Mouse (Mus musculus) myocyte (in vitro differentiated cells): ENCODE data around the gene Rpl14. TPM values are rescaled to one million over a fixed set of nuclear protein-coding genes. Genes with fewer than 3 reads are reported as not detected.

Experiments used
- H3K27me3 ChIP-seq: one replicate; pipeline ENCODE4 v1.6.1; 2011; ENCODE audit not compliant: control insufficient read depth, insufficient read depth, insufficient read length
- H3K36me3 ChIP-seq: one replicate; pipeline ENCODE4 v1.6.1; 2011; ENCODE audit not compliant: control insufficient read depth, insufficient read depth
- H3K4me2 ChIP-seq: one replicate; pipeline ENCODE4 v1.6.1; 2011; ENCODE audit warnings: low read depth, control low read depth
- H3K4me3 ChIP-seq: one replicate; pipeline ENCODE4 v1.5.1; 2011; ENCODE audit warnings: mild to moderate bottlenecking, control low read depth, moderate library complexity
- H3K79me2 ChIP-seq: one replicate; pipeline ENCODE4 v1.6.1; 2011; ENCODE audit not compliant: control insufficient read depth, insufficient read depth
- H3ac ChIP-seq: one replicate; pipeline ENCODE4 v1.6.1; 2011; ENCODE audit not compliant: control insufficient read depth, insufficient read length
- CEBPB ChIP-seq: IDR thresholded peaks from 2 replicates; pipeline ENCODE4 v1.6.1; 2011; ENCODE audit warnings: mild to moderate bottlenecking, moderate library complexity; ENCODE audit not compliant: poor library complexity, insufficient read depth, severe bottlenecking
- E2F4 ChIP-seq: IDR thresholded peaks from one replicate; pipeline ENCODE4 v1.6.1; 2011; ENCODE audit warnings: mild to moderate bottlenecking, control low read depth, moderate library complexity; ENCODE audit not compliant: insufficient read depth
- MAX ChIP-seq: IDR thresholded peaks from one replicate; pipeline ENCODE4 v1.6.1; 2011; ENCODE audit warnings: low read depth, mild to moderate bottlenecking, control low read depth
- MYOD1 ChIP-seq, 3 experiments: IDR thresholded peaks; one replicate each; pipeline ENCODE4 v1.6.1; 2011; ENCODE audit warnings: control low read depth in 2 of 3, low read depth in 2 of 3, mild to moderate bottlenecking in 2 of 3, moderate library complexity in 1 of 3; ENCODE audit not compliant: insufficient read length in 2 of 3, control insufficient read depth in 1 of 3
- MYOG ChIP-seq, 3 experiments: IDR thresholded peaks; one replicate each; pipeline ENCODE4 v1.6.1; 2011; ENCODE audit warnings: control low read depth in 2 of 3, low read depth in 2 of 3, mild to moderate bottlenecking in 2 of 3; ENCODE audit not compliant: insufficient read length in 2 of 3, control insufficient read depth in 1 of 3, insufficient read depth in 1 of 3
- POLR2A ChIP-seq: IDR thresholded peaks from one replicate; pipeline ENCODE4 v1.6.1; 2011; ENCODE audit warnings: low read depth, mild to moderate bottlenecking, control low read depth, moderate library complexity; ENCODE audit not compliant: insufficient read length
- POLR2AphosphoS2 ChIP-seq: IDR thresholded peaks from one replicate; pipeline ENCODE4 v1.6.1; 2011; ENCODE audit warnings: low read depth, control low read depth; ENCODE audit not compliant: insufficient read length
- REST ChIP-seq: IDR thresholded peaks from one replicate; pipeline ENCODE4 v1.6.1; 2011; ENCODE audit warnings: mild to moderate bottlenecking, control low read depth, moderate library complexity; ENCODE audit not compliant: insufficient read depth, insufficient read length
- SRF ChIP-seq: IDR thresholded peaks from one replicate; pipeline ENCODE4 v1.6.1; 2011; ENCODE audit warnings: low read depth; ENCODE audit not compliant: control insufficient read depth, insufficient read length
- TCF12 ChIP-seq: IDR thresholded peaks from one replicate; pipeline ENCODE4 v1.6.1; 2011; ENCODE audit warnings: mild to moderate bottlenecking, control low read depth; ENCODE audit not compliant: poor library complexity, insufficient read depth, severe bottlenecking
- TCF3 ChIP-seq: IDR thresholded peaks from one replicate; pipeline ENCODE4 v1.6.1; 2011; ENCODE audit warnings: low read depth, control low read depth; ENCODE audit not compliant: insufficient read length
- USF1 ChIP-seq: IDR thresholded peaks from one replicate; pipeline ENCODE4 v1.6.1; 2011; ENCODE audit warnings: low read depth, mild to moderate bottlenecking, control low read depth, moderate library complexity
- polyA plus RNA-seq: library from polyadenylated mRNA; unstranded; fragments of >200 nt; fragmentation: generic; extraction: Trizol; gene quantifications from one replicate; pipeline ENCODE4 v1.2.1, GENCODE M21; 2012; ENCODE audit warnings: missing spikeins

The Rpl14 gene
- polyA plus RNA-seq, 1 experiment, result 1,509 TPM

GRCm38 (mm10) chr9:120571593-120572385, 545 bp downstream of the Rpl14 start:
- H3ac ChIP-seq, result peak overlapping the region; percentile 71
- H3K4me3 ChIP-seq, result peak overlapping the region; percentile 86
- H3K79me2 ChIP-seq, result peaks cover 23% of the 10 kb centered on the region
- H3K27me3 ChIP-seq, result no peaks in the 10 kb centered on the region
- TF ChIP-seq CEBPB (no peak), POLR2AphosphoS2 (no peak), MYOD1 (IDR thresholded peaks at IDR 0.05; ENCODE audit: control insufficient read depth in 1 of 3, insufficient read length in 2 of 3, low read depth in 2 of 3) (peak in 1 of 3 experiments; percentile 37), MYOG (IDR thresholded peaks at IDR 0.05; ENCODE audit: control insufficient read depth in 1 of 3, insufficient read depth in 1 of 3, insufficient read length in 2 of 3, low read depth in 2 of 3) (no peak), POLR2A (no peak), TCF12 (no peak), REST (no peak), TCF3 (no peak)
- H3K36me3 ChIP-seq, result peaks cover 35% of the 10 kb centered on the region
- peak overlapping the region; percentile 98 for H3K4me2 ChIP-seq

GRCm38 (mm10) chr9:120575748-120576661, 4.8 kb downstream of the Rpl14 start:
- Histone ChIP-seq H3ac (no peak overlapping the region), H3K4me2 (no peak overlapping the region), H3K36me3 (peaks cover 35% of the 10 kb centered on the region), H3K4me3 (no peak overlapping the region), H3K27me3 (no peaks in the 10 kb centered on the region), H3K79me2 (peaks cover 23% of the 10 kb centered on the region)
- TF ChIP-seq E2F4 (no peak), POLR2AphosphoS2 (peak; percentile 48), MAX (no peak), REST (no peak), MYOD1 (IDR thresholded peaks at IDR 0.05; ENCODE audit: control insufficient read depth in 1 of 3, insufficient read length in 2 of 3, low read depth in 2 of 3) (no peak), TCF12 (no peak)

- peaks cover 35% of the 10 kb centered on the region for H3K36me3 ChIP-seq
- H3K4me3 ChIP-seq, result peak overlapping the region; percentile 19
- H3K79me2 ChIP-seq, result peaks cover 20% of the 10 kb centered on the region
- no peaks in the 10 kb centered on the region for H3K27me3 ChIP-seq
- H3ac ChIP-seq, result no peak overlapping the region
- TF ChIP-seq TCF3 (no peak), SRF (no peak), POLR2AphosphoS2 (no peak), TCF12 (no peak), E2F4 (no peak), USF1 (no peak), MYOD1 (IDR thresholded peaks at IDR 0.05; ENCODE audit: control insufficient read depth in 1 of 3, insufficient read length in 2 of 3, low read depth in 2 of 3) (no peak), CEBPB (no peak), REST (no peak), MAX (no peak), MYOG (IDR thresholded peaks at IDR 0.05; ENCODE audit: control insufficient read depth in 1 of 3, insufficient read depth in 1 of 3, insufficient read length in 2 of 3, low read depth in 2 of 3) (no peak), POLR2A (no peak)
- peak overlapping the region; percentile 66 for H3K4me2 ChIP-seq
Observed at GRCm38 (mm10) chr9:120576662-120577013, 5.4 kb downstream of the Rpl14 start.

DNA sequence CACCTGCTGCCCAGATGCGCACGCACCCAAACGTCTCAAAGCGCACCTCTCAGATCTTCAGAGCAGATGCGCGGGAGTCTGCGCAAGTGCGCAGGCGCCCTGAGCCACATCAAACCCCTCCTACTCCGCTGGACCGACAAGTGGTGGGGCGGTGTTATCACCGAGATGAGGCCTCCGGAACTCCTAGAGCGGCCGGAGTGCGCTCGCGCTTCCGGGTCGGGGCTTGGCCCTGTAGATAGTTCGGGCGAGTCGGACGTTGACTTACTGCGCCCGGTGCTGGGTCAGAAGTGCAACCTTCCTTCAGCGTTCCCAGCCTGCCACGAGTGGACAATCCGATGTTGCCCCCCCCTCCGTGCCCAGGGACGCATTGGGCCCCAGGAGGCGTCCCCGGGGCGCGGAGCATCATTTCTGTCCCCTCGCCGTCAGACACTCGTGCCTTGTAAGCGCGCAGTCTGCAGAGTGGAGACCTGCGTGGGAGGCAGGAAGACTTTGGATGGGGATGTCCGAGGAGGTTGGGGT, 5.9 kb downstream of the Rpl14 start:
- no peak for TF ChIP-seq TCF12
- no peak for TF ChIP-seq E2F4
- peak; percentile 75 for TF ChIP-seq POLR2A
- TF ChIP-seq POLR2AphosphoS2, result peak; percentile 88
- peak in 1 of 3 experiments; percentile 14 for TF ChIP-seq MYOD1 (IDR thresholded peaks at IDR 0.05; ENCODE audit: control insufficient read depth in 1 of 3, insufficient read length in 2 of 3, low read depth in 2 of 3)
- no peak for TF ChIP-seq MAX
- TF ChIP-seq CEBPB, result no peak
- TF ChIP-seq TCF3, result no peak
- TF ChIP-seq SRF, result no peak
- no peak for TF ChIP-seq USF1
- TF ChIP-seq REST, result no peak
- TF ChIP-seq MYOG (IDR thresholded peaks at IDR 0.05; ENCODE audit: control insufficient read depth in 1 of 3, insufficient read depth in 1 of 3, insufficient read length in 2 of 3, low read depth in 2 of 3), result peak in 1 of 3 experiments; percentile 31
- peak overlapping the region; percentile 19 for H3K4me3 ChIP-seq
- H3K36me3 ChIP-seq, result peaks cover 35% of the 10 kb centered on the region
- peak overlapping the region; percentile 66 for H3K4me2 ChIP-seq
- no peak overlapping the region for H3ac ChIP-seq
- peaks cover 14% of the 10 kb centered on the region for H3K79me2 ChIP-seq
- H3K27me3 ChIP-seq, result no peaks in the 10 kb centered on the region
